In genomic region chr10:13499331-13499730, GRCm38 (mm10) we compare ENCODE assay signal across 8 mouse cellular contexts. TPM values are rescaled to one million over a fixed set of nuclear protein-coding genes. Genes with fewer than 3 reads are reported as not detected.
A peak's percentile ranks its signal among the peaks of the same experiment; 100 is the strongest.
DNase-seq lines count a peak whose midpoint lies in the region; ATAC-seq and TF ChIP-seq lines count a peak whose summit lies in the region.

Fuca2 (plus strand) TSS chr10:13499540.

- H3K9ac ChIP-seq in heart, adult 2 months (ENCODE audit: low read depth, low read length) = no peak within 1 kb of the TSS
- H3K9ac ChIP-seq in midbrain, embryonic 12.5 days (replicated peaks) = no peak within 1 kb of the TSS

- peaks cover 10% of the 10 kb centered on the region for H3K36me3 ChIP-seq in heart, adult 2 months (ENCODE audit: control insufficient read depth, insufficient read depth, low read length)
- H3K36me3 ChIP-seq in midbrain, embryonic 12.5 days = no peaks in the 10 kb centered on the region

- H3K4me3 ChIP-seq in layer of hippocampus, adult 2 months = no peak within 1 kb of the TSS
- H3K4me3 ChIP-seq in heart, adult 2 months = no peak within 1 kb of the TSS
- no peak within 1 kb of the TSS for H3K4me3 ChIP-seq in midbrain, embryonic 12.5 days

- H3K9me3 ChIP-seq in midbrain, embryonic 12.5 days = no peaks in the 10 kb centered on the region

- no peak for TF ChIP-seq CTCF in layer of hippocampus, adult 2 months (conservative IDR thresholded peaks at IDR 0.05)
- TF ChIP-seq CTCF in heart, adult 2 months (IDR thresholded peaks at IDR 0.05) = no peak

- H3K27me3 ChIP-seq in heart, adult 2 months (ENCODE audit: control insufficient read depth, insufficient read depth, low read length) = no peaks in the 10 kb centered on the region
- peaks cover 10% of the 10 kb centered on the region for H3K27me3 ChIP-seq in midbrain, embryonic 12.5 days

- 85% methylated on average over 2 of the region's 2 CpGs for WGBS in heart, adult 2 months
- 80% methylated on average over 2 of the region's 2 CpGs for WGBS in midbrain, embryonic 12.5 days

- intact Hi-C loops in heart, adult 2 months (cut with DNase I) = loop anchor here (5.0 kb wide), 1 partner anchor 52 kb away; no protein-coding TSS in a partner anchor

- ATAC-seq in common myeloid progenitor, adult 5-6 weeks (replicated peaks; ENCODE audit: low read depth, poor library complexity, severe bottlenecking) = peak; percentile 52
- no peak for ATAC-seq in midbrain, embryonic 12.5 days (ENCODE audit: low FRiP score, low read depth)

- no peak for TF ChIP-seq POLR2A in heart, adult 2 months (IDR thresholded peaks at IDR 0.05; ENCODE audit: insufficient read depth, low read depth, low read length)

- H3K27ac ChIP-seq in layer of hippocampus, adult 2 months = peak within 1 kb of the TSS; percentile 87; the same call in 1 of the 2 replicates
- peak within 1 kb of the TSS; percentile 73 for H3K27ac ChIP-seq in heart, adult 2 months
- no peak within 1 kb of the TSS for H3K27ac ChIP-seq in midbrain, embryonic 12.5 days (replicated peaks)

- no peak within 1 kb of the TSS for H3K4me2 ChIP-seq in midbrain, embryonic 12.5 days (replicated peaks)

- 0 out of 2 replicates have a peak, but pooled peaks cover 2% of the 10 kb centered on the region for H3K79me2 ChIP-seq in heart, adult 2 months (replicated peaks; ENCODE audit: control insufficient read depth, insufficient read depth, low read length)

- TF ChIP-seq EP300 in heart, adult 2 months (IDR thresholded peaks at IDR 0.05; ENCODE audit: insufficient read depth, low read depth, low read length) = no peak

- peaks cover 4% of the 10 kb centered on the region for H3K4me1 ChIP-seq in heart, adult 2 months (ENCODE audit: control insufficient read depth, insufficient read depth, low read length)
- no peaks in the 10 kb centered on the region; the same call in 1 of the 2 replicates for H3K4me1 ChIP-seq in midbrain, embryonic 12.5 days

- no peak for DNase-seq in layer of hippocampus, adult 2 months (ENCODE audit: low spot score in 2 of 2)
- no peak for DNase-seq in layer of hippocampus, adult 9-11 months
- peak in 1 of 2 experiments; percentile 9 for DNase-seq in heart, adult 2 months
- no peak for DNase-seq in layer of hippocampus, postnatal 10 days (ENCODE audit: low spot score in 2 of 2)
- no peak for DNase-seq in embryo, embryonic 10.5 days (ENCODE audit: low spot score)
- no peak for DNase-seq in urinary bladder, postnatal 36 days (ENCODE audit: low spot score in 2 of 2)

RNA-seq across cellular contexts. Expression of gene Fuca2, which starts in this region (rescaled TPM):
- 10 to 100 TPM; 41.3 to 42.0 TPM for total RNA-seq in layer of hippocampus, adult 2 months (2021)
- total RNA-seq in common myeloid progenitor, adult 5-6 weeks (2017) = 46.3 and 56.7 TPM in 2 replicates
- 100 to 1,000 TPM; 202 to 207 TPM for total RNA-seq in heart, adult 2 months (2021)
- 86.2 and 164 TPM in 2 replicates for polyA plus RNA-seq in heart, adult 2 months (2012; rRNA removed)
- total RNA-seq in layer of hippocampus, postnatal 10 days (2021) = 10 to 100 TPM; 42.4 to 43.0 TPM
- polyA plus RNA-seq in midbrain, embryonic 12.5 days (2016; fragmentation: Nextera tagmentation; extraction: Ambion mirVana) = 24.0 and 25.8 TPM in 2 replicates
